Mouse (Mus musculus) heart, postnatal 14 days (tissue): ENCODE measurements at regions not wholly inside any gene's neighbourhood (a gene's known extent, or its start where the extent isn't known, plus 50 kb on each side); places are given as distances from the start of the nearest gene placed in this dataset.

Experiments
- DNase-seq, 2 experiments: peaks; one replicate each; pipeline ENCODE4 v3.0.0; 2021 to 2022
- intact Hi-C: fragments of 180-260 bp; cut with DNase I; formaldehyde crosslinking; loops from one replicate; pipeline ENCODE4 v1.15.1; 2025

GRCm38 (mm10) chr14:61803421-61803925, 196.2 kb downstream of the Kcnrg start:
- no peak for DNase-seq
- intact Hi-C loops, result no loop called here

GRCm38 (mm10) chr14:61805433-61805832, 198.2 kb downstream of the Kcnrg start:
- intact Hi-C loops, result no loop called here
- no peak for DNase-seq

- DNase-seq, result no peak
- intact Hi-C loops, result no loop called here
Measured at GRCm38 (mm10) chr14:61808193-61808592, 200.9 kb downstream of the Kcnrg start.

GRCm38 (mm10) chr14:61809716-61810437, 202.6 kb downstream of the Kcnrg start:
- no peak for DNase-seq
- intact Hi-C loops, result no loop called here

- DNase-seq, result no peak
- intact Hi-C loops, result no loop called here
Measured at GRCm38 (mm10) chr14:61810836-61811235, 203.6 kb downstream of the Kcnrg start.

- intact Hi-C loops, result no loop called here
Measured at GRCm38 (mm10) chr14:61817711-61818110, 210.5 kb downstream of the Kcnrg start.

GRCm38 (mm10) chr14:61818365-61818764, 211.1 kb downstream of the Kcnrg start:
- no peak for DNase-seq

More at GRCm38 (mm10) chr14:61817711-61818110, 210.5 kb downstream of the Kcnrg start:
- no peak for DNase-seq

GRCm38 (mm10) chr14:61819251-61819650, 212.0 kb downstream of the Kcnrg start:
- intact Hi-C loops, result no loop called here

More at GRCm38 (mm10) chr14:61818365-61818764, 211.1 kb downstream of the Kcnrg start:
- intact Hi-C loops, result no loop called here

GRCm38 (mm10) chr14:61834291-61834936, 227.2 kb downstream of the Kcnrg start:
- intact Hi-C loops, result no loop called here
- DNase-seq, result no peak

More at GRCm38 (mm10) chr14:61819251-61819650, 212.0 kb downstream of the Kcnrg start:
- DNase-seq, result no peak

GRCm38 (mm10) chr14:61835729-61836128, 228.5 kb downstream of the Kcnrg start:
- DNase-seq, result no peak

GRCm38 (mm10) chr14:61836231-61836630, 229.0 kb downstream of the Kcnrg start:
- DNase-seq, result no peak
- intact Hi-C loops, result no loop called here

More at GRCm38 (mm10) chr14:61835729-61836128, 228.5 kb downstream of the Kcnrg start:
- intact Hi-C loops, result no loop called here

GRCm38 (mm10) chr14:61836965-61837364, 229.7 kb downstream of the Kcnrg start:
- no peak for DNase-seq
- intact Hi-C loops, result no loop called here

GRCm38 (mm10) chr14:61837851-61838250, 230.6 kb downstream of the Kcnrg start:
- DNase-seq, result no peak
- intact Hi-C loops, result no loop called here

- intact Hi-C loops, result no loop called here
- no peak for DNase-seq
Measured at GRCm38 (mm10) chr14:61842476-61842875, 235.2 kb downstream of the Kcnrg start.

GRCm38 (mm10) chr14:61846441-61846840, 239.2 kb downstream of the Kcnrg start:
- DNase-seq, result no peak
- intact Hi-C loops, result no loop called here

- intact Hi-C loops, result no loop called here
- DNase-seq, result no peak
Measured at GRCm38 (mm10) chr14:61850244-61850643, 243.0 kb downstream of the Kcnrg start.

- intact Hi-C loops, result no loop called here
- DNase-seq, result peak; percentile 19 to 38
Measured at GRCm38 (mm10) chr14:61857616-61858015, 250.4 kb downstream of the Kcnrg start.

- no peak for DNase-seq
- intact Hi-C loops, result no loop called here
Measured at GRCm38 (mm10) chr14:61860688-61861087, 253.4 kb downstream of the Kcnrg start.

GRCm38 (mm10) chr14:61861357-61861958, 254.2 kb downstream of the Kcnrg start:
- no peak for DNase-seq

GRCm38 (mm10) chr14:61862931-61863330, 255.7 kb downstream of the Kcnrg start:
- intact Hi-C loops, result no loop called here

More at GRCm38 (mm10) chr14:61861357-61861958, 254.2 kb downstream of the Kcnrg start:
- intact Hi-C loops, result no loop called here

GRCm38 (mm10) chr14:61863475-61863874, 256.2 kb downstream of the Kcnrg start:
- intact Hi-C loops, result no loop called here
- DNase-seq, result peak in 1 of 2 experiments; percentile 39

More at GRCm38 (mm10) chr14:61862931-61863330, 255.7 kb downstream of the Kcnrg start:
- no peak for DNase-seq
